Mouse (Mus musculus) lung, adult 2 months (tissue): ENCODE data around the gene Hrg.
"Not testable (repeated sequence)": the region's sequence is repeated elsewhere in the genome, so short reads cannot be mapped to it uniquely, and the experiment has no call there.

Experiments
- CTCF ChIP-seq: fragments of 200-500 bp; IDR thresholded peaks from 2 replicates; pipeline ENCODE4 v1.5.1; 2011; ENCODE audit warnings: mild to moderate bottlenecking, low read length, control low read depth; ENCODE audit not compliant: insufficient read depth
- POLR2A ChIP-seq: fragments of 200-500 bp; IDR thresholded peaks from 2 replicates; pipeline ENCODE4 v1.6.1; 2011; ENCODE audit warnings: low read depth, mild to moderate bottlenecking, control low read depth, low read length, borderline replicate concordance; ENCODE audit errors: extremely low read depth

- TF ChIP-seq CTCF, POLR2A: not testable (repeated sequence)
Observed at GRCm38 (mm10) chr16:22941825-22942476, 8.9 kb upstream of the Hrg start.
